Mouse (Mus musculus) stomach, postnatal 0 days (tissue): ENCODE data around the gene Ccdc12.

Experiments used
- CTCF ChIP-seq: IDR thresholded peaks from 2 replicates; pipeline ENCODE4 v1.5.1; 2016; ENCODE audit warnings: antibody characterized with exemption, low read depth, mild to moderate bottlenecking, moderate library complexity
- EP300 ChIP-seq: optimal IDR thresholded peaks from 2 replicates; pipeline ENCODE3; 2016; ENCODE audit warnings: antibody characterized with exemption

GRCm38 (mm10) chr9:110657474-110658078 lies 1.3 kb downstream of the Ccdc12 start:
- TF ChIP-seq CTCF (no peak), EP300 (no peak)
